Mouse (Mus musculus) stomach, embryonic 16.5 days (tissue): ENCODE results near the gene Pkmyt1. TPM values are rescaled to one million over a fixed set of nuclear protein-coding genes. Genes with fewer than 3 reads are reported as not detected.

Experiments used
- ATAC-seq: fragments of 200-750 bp; cut with Nextera tagmentation; 2 replicates; pipeline ENCODE4 v1.8.0; 2017; ENCODE audit warnings: moderate number of reproducible peaks, moderate TSS enrichment; ENCODE audit not compliant: insufficient read depth, low FRiP score
- H3K27ac ChIP-seq: fragments of 300-500 bp; sonication (generic); 2 replicates; pipeline ENCODE4 v1.5.1; 2014; ENCODE audit warnings: low read length
- H3K27me3 ChIP-seq: fragments of 300-500 bp; sonication (generic); 2 replicates; pipeline ENCODE4 v1.6.1; 2014; ENCODE audit warnings: low read length, control low read depth, mixed read lengths; ENCODE audit not compliant: control insufficient read depth, insufficient read depth
- H3K36me3 ChIP-seq: fragments of 300-500 bp; sonication (generic); 2 replicates; pipeline ENCODE4 v1.6.1; 2014; ENCODE audit warnings: low read length; ENCODE audit not compliant: control insufficient read depth, insufficient read depth
- H3K4me1 ChIP-seq: fragments of 300-500 bp; sonication (generic); 2 replicates; pipeline ENCODE4 v1.6.1; 2014; ENCODE audit warnings: low read length, control low read depth, mixed read lengths; ENCODE audit not compliant: control insufficient read depth, insufficient read depth
- H3K4me2 ChIP-seq: fragments of 300-500 bp; sonication (generic); 2 replicates; pipeline ENCODE4 v1.6.1; 2014; ENCODE audit warnings: low read depth, low read length, mixed read lengths
- H3K4me3 ChIP-seq: fragments of 300-500 bp; sonication (generic); replicated peaks from 2 replicates; pipeline ENCODE4 v1.5.1; 2014; ENCODE audit warnings: mild to moderate bottlenecking, low read length
- H3K9ac ChIP-seq: fragments of 300-500 bp; sonication (generic); 2 replicates; pipeline ENCODE4 v1.6.1; 2014; ENCODE audit warnings: low read length
- H3K9me3 ChIP-seq: fragments of 300-500 bp; sonication (generic); replicated peaks from 2 replicates; pipeline ENCODE4 v1.6.1; 2016; ENCODE audit warnings: low read length, control low read depth; ENCODE audit not compliant: control insufficient read depth
- WGBS: fragments of 180-500 bp; shearing (Covaris S2); extraction: QIAGEN DNeasy Blood & Tissue Kit; methylation state at CpG from one replicate; pipeline ENCODE4 v1.1.7; 2014; 5-methylcytosine and 5-hydroxymethylcytosine counted together
- polyA plus RNA-seq: library from polyadenylated mRNA; unstranded; fragments of >200 nt; fragmentation: Nextera tagmentation; extraction: Ambion mirVana; gene quantifications from 2 replicates; pipeline ENCODE4 v1.2.1, GENCODE M21; 2015

The Pkmyt1 gene
- polyA plus RNA-seq, 1 experiment from 2014 or later = 40.9 TPM

DNA sequence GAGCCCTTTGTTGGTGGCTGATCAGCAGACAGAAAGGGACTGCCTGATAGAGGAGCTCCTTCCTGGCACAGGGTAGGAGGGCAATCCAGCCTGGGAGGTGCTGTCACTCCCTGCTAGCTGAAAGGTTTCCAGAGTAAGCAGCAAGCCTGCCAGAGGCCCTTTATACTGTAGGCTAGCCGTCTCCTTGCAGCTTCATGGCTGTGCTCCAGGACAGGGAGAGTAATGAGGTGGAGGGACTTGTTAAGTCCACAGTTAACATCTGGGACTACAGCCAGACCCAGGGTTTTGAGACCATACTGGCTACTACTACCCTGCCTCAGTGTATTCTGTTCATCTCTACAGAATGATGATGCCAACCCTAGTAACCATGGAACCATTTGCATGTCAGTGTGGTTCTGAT lies 8.2 kb downstream of the Pkmyt1 start:
- Histone ChIP-seq H3K27ac (no peak overlapping the region), H3K9ac (no peak overlapping the region), H3K27me3 (no peaks in the 10 kb centered on the region), H3K4me1 (peaks cover 3% of the 10 kb centered on the region; the same call in 1 of the 2 replicates), H3K9me3 (no peaks in the 10 kb centered on the region), H3K36me3 (no peaks in the 10 kb centered on the region), H3K4me2 (no peak overlapping the region), H3K4me3 (no peak overlapping the region)
- WGBS = 43% methylated on average over 1 of the region's 1 CpGs
- no peak for ATAC-seq

GRCm38 (mm10) chr17:23737493-23738445 lies 11.6 kb downstream of the Pkmyt1 start:
- Histone ChIP-seq H3K27ac (no peak overlapping the region), H3K4me2 (no peak overlapping the region), H3K9me3 (no peaks in the 10 kb centered on the region), H3K27me3 (peaks cover 19% of the 10 kb centered on the region), H3K36me3 (no peaks in the 10 kb centered on the region), H3K9ac (no peak overlapping the region), H3K4me1 (peaks cover 19% of the 10 kb centered on the region), H3K4me3 (no peak overlapping the region)
- 69% methylated on average over 15 of the region's 15 CpGs for WGBS
- ATAC-seq = no peak

DNA sequence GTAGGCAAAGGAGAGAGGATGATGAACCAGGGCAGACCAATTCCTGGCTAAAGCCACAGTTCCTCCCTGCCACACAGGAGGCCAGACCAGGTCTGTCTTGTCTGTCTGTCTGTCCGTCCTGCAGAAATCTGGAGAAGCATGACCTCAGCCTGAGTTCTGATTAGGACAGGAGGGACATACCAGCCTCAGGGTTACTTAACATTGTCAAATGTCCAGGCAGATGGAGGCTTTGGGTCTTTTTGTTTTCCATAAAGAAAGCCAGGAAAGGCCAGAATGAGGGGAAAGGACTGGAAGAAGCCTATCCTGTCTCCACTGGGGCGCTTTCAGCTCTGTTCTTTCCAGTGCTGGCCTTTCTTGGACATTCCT lies 12.7 kb downstream of the Pkmyt1 start:
- H3K27ac ChIP-seq = no peak overlapping the region
- H3K36me3 ChIP-seq = no peaks in the 10 kb centered on the region
- no peaks in the 10 kb centered on the region for H3K9me3 ChIP-seq
- peak overlapping the region; percentile 77 for H3K4me3 ChIP-seq
- peak overlapping the region; percentile 97 for H3K4me2 ChIP-seq
- H3K4me1 ChIP-seq = peaks cover 19% of the 10 kb centered on the region
- ATAC-seq = no peak
- H3K9ac ChIP-seq = peak overlapping the region; percentile 86; the same call in 1 of the 2 replicates
- peaks cover 29% of the 10 kb centered on the region for H3K27me3 ChIP-seq
- WGBS = 59% methylated on average over 2 of the region's 2 CpGs

DNA sequence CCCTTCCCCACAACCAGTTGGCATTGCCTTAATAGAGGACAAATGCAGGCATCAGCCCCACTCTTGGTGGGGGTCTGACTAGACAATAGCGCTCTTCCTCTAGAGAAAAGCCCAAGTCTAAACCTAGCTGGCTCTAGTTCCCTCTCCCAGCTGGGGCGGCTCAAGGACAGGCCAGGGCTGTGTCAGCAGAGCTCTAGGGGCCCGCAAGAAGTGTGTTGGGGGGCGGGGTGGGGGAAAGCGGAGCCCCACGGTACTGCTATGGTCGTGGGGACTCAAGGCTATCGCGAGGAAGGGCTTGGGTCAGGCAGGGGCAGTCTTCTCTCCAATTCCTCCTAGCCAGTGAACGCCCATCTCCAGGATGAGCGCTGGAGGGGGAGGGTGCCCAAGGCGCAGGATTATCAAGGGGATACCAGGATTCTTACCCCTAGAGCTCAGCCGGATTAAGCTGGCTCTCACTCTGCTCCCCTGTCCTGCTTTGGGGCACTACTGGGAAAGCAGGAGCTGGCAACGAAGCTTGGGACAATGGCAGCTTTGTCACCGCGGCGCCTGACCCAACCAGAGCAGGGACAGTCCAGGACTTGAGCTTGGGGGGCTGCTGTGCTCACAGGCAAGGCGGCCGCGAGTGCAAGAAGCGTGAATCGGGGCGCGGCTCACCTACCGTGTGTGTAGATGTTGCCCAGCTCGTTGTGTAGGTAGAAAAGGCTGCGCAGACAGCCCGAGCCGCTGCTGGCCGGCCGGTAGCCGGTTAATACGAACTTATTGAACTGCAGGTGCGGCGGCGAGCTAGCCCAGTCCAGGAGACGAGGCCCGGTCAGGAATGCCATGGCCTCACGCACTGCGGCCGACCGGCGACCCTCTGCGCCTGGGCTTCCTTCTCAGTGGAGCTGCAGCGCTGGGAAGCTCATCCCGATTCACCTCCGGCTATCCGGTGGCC lies 13.3 kb downstream of the Pkmyt1 start:
- peaks cover 21% of the 10 kb centered on the region for H3K4me1 ChIP-seq
- peak overlapping the region; percentile 58 for H3K27ac ChIP-seq
- H3K36me3 ChIP-seq = no peaks in the 10 kb centered on the region
- peak; percentile 12 for ATAC-seq
- peak overlapping the region; percentile 86 for H3K9ac ChIP-seq
- H3K4me3 ChIP-seq = peak overlapping the region; percentile 77
- no peaks in the 10 kb centered on the region for H3K9me3 ChIP-seq
- 2% methylated on average over 48 of the region's 48 CpGs for WGBS
- peaks cover 36% of the 10 kb centered on the region for H3K27me3 ChIP-seq
- peak overlapping the region; percentile 97 for H3K4me2 ChIP-seq

GRCm38 (mm10) chr17:23740136-23740584 lies 14.0 kb downstream of the Pkmyt1 start:
- peak overlapping the region; percentile 86 for H3K9ac ChIP-seq
- no peaks in the 10 kb centered on the region for H3K9me3 ChIP-seq
- H3K4me3 ChIP-seq = peak overlapping the region; percentile 77
- H3K27me3 ChIP-seq = peaks cover 43% of the 10 kb centered on the region
- peak overlapping the region; percentile 78 for H3K27ac ChIP-seq
- H3K4me1 ChIP-seq = peaks cover 27% of the 10 kb centered on the region
- peak; percentile 87 for ATAC-seq
- H3K4me2 ChIP-seq = peak overlapping the region; percentile 97
- no peaks in the 10 kb centered on the region for H3K36me3 ChIP-seq
- under 1% methylated on average over 46 of the region's 46 CpGs for WGBS

GRCm38 (mm10) chr17:23740598-23741021 lies 14.5 kb downstream of the Pkmyt1 start, which contains the start of gene Paqr4:
Paqr4 (minus strand) TSS chr17:23740867.
- Histone ChIP-seq H3K36me3 (no peaks in the 10 kb centered on the region), H3K27ac (peak within 1 kb of the TSS; percentile 78), H3K4me3 (peak within 1 kb of the TSS; percentile 77), H3K9ac (peak within 1 kb of the TSS; percentile 86), H3K27me3 (peaks cover 47% of the 10 kb centered on the region), H3K4me2 (peak within 1 kb of the TSS; percentile 97), H3K4me1 (peaks cover 30% of the 10 kb centered on the region), H3K9me3 (no peaks in the 10 kb centered on the region)
- WGBS = 7% methylated on average over 13 of the region's 13 CpGs
- ATAC-seq = peak; percentile 73

GRCm38 (mm10) chr17:23741359-23742209 lies 15.4 kb downstream of the Pkmyt1 start:
- 46% methylated on average over 38 of the region's 38 CpGs for WGBS
- Histone ChIP-seq H3K9ac (peak overlapping the region; percentile 12; the same call in 1 of the 2 replicates), H3K27me3 (peaks cover 57% of the 10 kb centered on the region), H3K36me3 (no peaks in the 10 kb centered on the region), H3K4me1 (peaks cover 36% of the 10 kb centered on the region), H3K27ac (no peak overlapping the region), H3K4me3 (no peak overlapping the region), H3K9me3 (no peaks in the 10 kb centered on the region), H3K4me2 (0 out of 2 replicates have a peak overlapping the region, but pooled peaks have one; percentile 18)
- no peak for ATAC-seq

DNA sequence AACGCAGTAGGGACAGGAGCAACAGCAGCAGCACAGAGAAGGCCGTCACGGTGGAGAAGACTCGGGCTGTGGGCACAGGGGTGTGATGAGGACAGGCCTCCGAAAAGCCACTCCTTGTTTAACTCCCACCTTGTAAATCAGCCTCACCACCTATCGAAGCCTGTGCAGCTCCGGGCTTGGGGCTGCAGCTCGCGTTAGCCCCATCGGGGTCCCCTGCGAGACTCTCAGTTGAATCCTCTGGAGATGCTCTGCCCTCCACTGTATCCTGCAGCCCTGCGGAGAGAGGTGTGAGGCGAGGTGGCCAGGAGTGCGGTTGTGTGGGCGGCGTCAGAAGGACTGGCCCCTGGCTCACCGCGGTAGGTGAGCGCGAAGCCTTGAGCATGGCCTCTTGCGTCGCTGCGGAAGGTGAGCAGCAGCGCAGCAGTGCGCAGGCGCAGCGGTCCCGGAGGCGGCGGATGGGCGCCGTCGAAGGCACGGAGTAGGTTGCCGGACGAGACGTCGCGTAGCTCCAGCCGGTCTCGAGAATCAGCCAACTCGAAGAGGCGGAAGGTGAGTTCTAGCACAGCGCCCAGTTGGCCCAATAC lies 16.2 kb downstream of the Pkmyt1 start:
- H3K9ac ChIP-seq = peak overlapping the region; percentile 12; the same call in 1 of the 2 replicates
- H3K4me3 ChIP-seq = peak overlapping the region; percentile 15; the same call in 1 of the 2 replicates
- H3K4me2 ChIP-seq = peak overlapping the region; percentile 18
- H3K27me3 ChIP-seq = peaks cover 58% of the 10 kb centered on the region
- no peak for ATAC-seq
- peaks cover 36% of the 10 kb centered on the region for H3K4me1 ChIP-seq
- 6% methylated on average over 44 of the region's 44 CpGs for WGBS
- H3K36me3 ChIP-seq = no peaks in the 10 kb centered on the region
- no peaks in the 10 kb centered on the region for H3K9me3 ChIP-seq
- H3K27ac ChIP-seq = no peak overlapping the region
